Mouse (Mus musculus): ENCODE data around the gene Hist1h4i. TPM values are rescaled to one million over a fixed set of nuclear protein-coding genes. Genes with fewer than 3 reads are reported as not detected.

Hist1h4i gene
- polyA plus RNA-seq, 1 experiment from 2014 or later = 10.6 TPM

DNA sequence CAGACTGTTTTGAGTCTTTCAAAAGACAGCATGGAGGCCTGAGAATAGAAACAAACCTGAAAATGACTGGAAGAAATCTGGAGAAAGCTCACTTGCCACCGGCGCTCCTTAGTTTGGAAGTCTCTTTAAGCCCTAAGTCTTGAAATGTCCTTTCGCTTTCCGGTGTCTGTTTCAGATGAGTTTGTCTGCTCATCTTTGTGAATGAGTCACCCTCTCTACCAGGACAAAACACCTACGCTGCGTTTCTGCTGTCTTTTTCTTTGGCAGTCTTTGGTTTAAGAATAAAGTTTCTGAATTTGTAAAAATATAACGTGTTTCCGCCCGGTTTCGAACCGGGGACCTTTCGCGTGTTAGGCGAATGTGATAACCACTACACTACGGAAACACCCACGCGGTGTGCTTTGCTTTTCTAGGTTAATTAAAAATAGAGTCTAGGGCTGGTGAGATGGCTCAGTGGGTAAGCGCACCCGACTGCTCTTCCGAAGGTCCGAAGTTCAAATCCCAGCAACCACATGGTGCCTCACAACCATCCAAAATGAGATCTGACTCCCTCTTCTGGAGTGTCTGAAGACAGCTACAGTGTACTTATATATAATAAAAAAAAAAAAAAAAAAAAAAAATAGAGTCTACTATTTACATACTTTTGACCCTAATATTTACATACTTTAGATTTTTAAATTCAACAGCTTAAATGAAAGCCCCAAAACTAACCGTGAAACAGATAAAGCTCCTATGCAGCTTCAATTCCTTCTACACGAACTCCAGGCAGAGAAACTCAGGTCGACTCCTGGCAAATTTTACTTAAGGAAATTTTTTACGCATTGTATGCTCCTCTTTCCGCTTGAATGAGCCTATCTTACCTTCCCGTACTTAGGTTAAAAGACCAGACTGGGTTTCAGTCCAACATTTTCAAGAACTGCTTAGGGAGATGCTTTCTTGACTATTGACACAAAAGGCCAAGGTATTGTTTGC, 25.4 kb downstream of the Hist1h4i start:
- H3K27me3 ChIP-seq (ENCODE audit: control insufficient read depth, insufficient read depth, low read length) = peaks cover 36% of the 10 kb centered on the region
- peak; percentile 84 for ATAC-seq (replicated peaks; ENCODE audit: extremely low read depth, insufficient read depth, low FRiP score)
- 16% methylated on average over 27 of the region's 27 CpGs for WGBS
- H3K4me2 ChIP-seq (ENCODE audit: low read depth, low read length) = peak overlapping the region; percentile 29; the same call in 1 of the 2 replicates
- H3K9ac ChIP-seq (ENCODE audit: low read length) = no peak overlapping the region
- no peaks in the 10 kb centered on the region for H3K36me3 ChIP-seq (ENCODE audit: control insufficient read depth, insufficient read depth)
- H3K4me3 ChIP-seq (ENCODE audit: low read length) = peak overlapping the region; percentile 25; the same call in 1 of the 2 replicates
- no peaks in the 10 kb centered on the region for H3K9me3 ChIP-seq (replicated peaks; ENCODE audit: control insufficient read depth, low read length)
- peaks cover 6% of the 10 kb centered on the region for H3K4me1 ChIP-seq (ENCODE audit: control insufficient read depth, insufficient read depth, low read length)
- H3K27ac ChIP-seq (ENCODE audit: low read length) = no peak overlapping the region

DNA sequence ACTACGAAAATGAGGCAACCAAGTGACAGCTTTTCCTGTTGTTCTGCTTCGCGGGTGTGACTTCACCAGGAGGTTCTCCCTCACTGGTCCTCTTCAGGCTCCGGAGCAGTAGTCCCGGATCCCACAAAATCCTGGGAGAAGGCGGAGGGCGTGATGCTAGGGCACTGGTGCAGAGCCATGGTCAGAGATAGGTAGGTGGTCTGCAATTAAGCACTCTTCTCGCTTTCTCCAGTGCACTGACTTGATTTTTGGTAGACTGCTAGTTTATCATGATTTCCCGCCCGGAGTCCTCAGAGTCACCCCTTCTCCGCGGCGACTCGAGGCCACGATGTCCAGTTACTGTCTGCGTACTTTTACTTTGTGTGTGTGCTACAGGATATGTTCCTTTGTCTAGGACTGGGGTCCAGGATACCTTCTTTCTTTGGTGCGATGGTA, 26.7 kb downstream of the Hist1h4i start:
- peaks cover 6% of the 10 kb centered on the region for H3K4me1 ChIP-seq (ENCODE audit: control insufficient read depth, insufficient read depth, low read length)
- H3K27ac ChIP-seq (ENCODE audit: low read length) = no peak overlapping the region; the same call in 1 of the 2 replicates
- no peaks in the 10 kb centered on the region for H3K9me3 ChIP-seq (replicated peaks; ENCODE audit: control insufficient read depth, low read length)
- 13% methylated on average over 17 of the region's 17 CpGs for WGBS
- no peaks in the 10 kb centered on the region for H3K36me3 ChIP-seq (ENCODE audit: control insufficient read depth, insufficient read depth)
- H3K9ac ChIP-seq (ENCODE audit: low read length) = no peak overlapping the region
- H3K4me2 ChIP-seq (ENCODE audit: low read depth, low read length) = peak overlapping the region; percentile 56
- H3K27me3 ChIP-seq (ENCODE audit: control insufficient read depth, insufficient read depth, low read length) = peaks cover 43% of the 10 kb centered on the region
- no peak for ATAC-seq (replicated peaks; ENCODE audit: extremely low read depth, insufficient read depth, low FRiP score)
- H3K4me3 ChIP-seq (ENCODE audit: low read length) = peak overlapping the region; percentile 38

DNA sequence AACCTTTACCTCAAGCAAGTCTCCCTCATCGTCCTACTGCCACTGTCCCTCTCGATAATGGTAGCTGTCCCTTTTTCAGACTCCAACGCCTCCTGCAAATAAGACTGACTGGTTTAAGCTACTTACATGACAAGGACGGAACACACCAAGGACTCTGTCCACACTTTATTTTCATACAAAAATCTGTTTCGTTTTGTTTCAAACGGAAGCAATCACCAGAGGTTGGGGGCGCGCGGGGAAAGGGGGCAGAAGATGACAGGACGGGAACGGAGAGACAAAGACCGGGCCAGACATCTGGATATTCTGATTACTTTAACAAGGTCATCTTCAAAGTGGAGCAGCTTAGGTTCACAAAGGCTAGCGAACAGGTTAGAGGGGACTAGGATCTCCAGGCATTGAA, 27.4 kb downstream of the Hist1h4i start:
- 26% methylated on average over 13 of the region's 13 CpGs for WGBS
- Histone ChIP-seq H3K4me2 (ENCODE audit: low read depth, low read length) (peak overlapping the region; percentile 56; the same call in 1 of the 2 replicates), H3K36me3 (ENCODE audit: control insufficient read depth, insufficient read depth) (no peaks in the 10 kb centered on the region), H3K4me1 (ENCODE audit: control insufficient read depth, insufficient read depth, low read length) (peaks cover 6% of the 10 kb centered on the region), H3K27ac (ENCODE audit: low read length) (no peak overlapping the region), H3K4me3 (ENCODE audit: low read length) (0 out of 2 replicates have a peak overlapping the region, but pooled peaks have one; percentile 10), H3K27me3 (ENCODE audit: control insufficient read depth, insufficient read depth, low read length) (peaks cover 48% of the 10 kb centered on the region), H3K9me3 (replicated peaks; ENCODE audit: control insufficient read depth, low read length) (no peaks in the 10 kb centered on the region), H3K9ac (ENCODE audit: low read length) (no peak overlapping the region)
- no peak for ATAC-seq (replicated peaks; ENCODE audit: extremely low read depth, insufficient read depth, low FRiP score)

DNA sequence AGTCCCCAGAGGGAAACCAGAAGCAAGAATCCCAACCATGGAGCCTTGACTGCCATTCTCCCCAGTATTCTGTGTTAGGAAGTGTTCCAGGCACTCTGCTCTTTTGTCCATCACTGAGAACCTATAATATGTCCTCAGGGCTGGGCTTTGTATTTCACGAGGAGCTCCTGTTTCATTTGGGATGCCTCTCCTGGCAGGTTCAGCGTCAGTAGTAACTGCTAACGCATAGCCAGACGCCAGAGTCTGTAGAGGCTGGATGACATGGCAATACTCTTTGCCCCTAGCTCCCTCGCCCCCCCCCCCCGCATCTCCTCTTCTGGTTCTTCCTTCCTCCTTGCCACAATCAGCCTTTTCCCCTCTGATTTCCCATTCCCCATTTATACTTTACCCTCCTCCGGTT, 31.5 kb downstream of the Hist1h4i start, which contains the start of gene Prss16:
TSS of gene Prss16 (minus strand) at position 101 of the 400 bp plus-strand sequence.
- Histone ChIP-seq H3K4me3 (ENCODE audit: low read length) (no peak within 1 kb of the TSS), H3K9ac (ENCODE audit: low read length) (no peak within 1 kb of the TSS), H3K4me2 (ENCODE audit: low read depth, low read length) (no peak within 1 kb of the TSS), H3K27me3 (ENCODE audit: control insufficient read depth, insufficient read depth, low read length) (peaks cover 70% of the 10 kb centered on the region), H3K4me1 (ENCODE audit: control insufficient read depth, insufficient read depth, low read length) (peaks cover 13% of the 10 kb centered on the region), H3K36me3 (ENCODE audit: control insufficient read depth, insufficient read depth) (no peaks in the 10 kb centered on the region), H3K27ac (ENCODE audit: low read length) (no peak within 1 kb of the TSS), H3K9me3 (replicated peaks; ENCODE audit: control insufficient read depth, low read length) (no peaks in the 10 kb centered on the region)
- 40% methylated on average over 6 of the region's 7 CpGs for WGBS
- no peak for ATAC-seq (replicated peaks; ENCODE audit: extremely low read depth, insufficient read depth, low FRiP score)

DNA sequence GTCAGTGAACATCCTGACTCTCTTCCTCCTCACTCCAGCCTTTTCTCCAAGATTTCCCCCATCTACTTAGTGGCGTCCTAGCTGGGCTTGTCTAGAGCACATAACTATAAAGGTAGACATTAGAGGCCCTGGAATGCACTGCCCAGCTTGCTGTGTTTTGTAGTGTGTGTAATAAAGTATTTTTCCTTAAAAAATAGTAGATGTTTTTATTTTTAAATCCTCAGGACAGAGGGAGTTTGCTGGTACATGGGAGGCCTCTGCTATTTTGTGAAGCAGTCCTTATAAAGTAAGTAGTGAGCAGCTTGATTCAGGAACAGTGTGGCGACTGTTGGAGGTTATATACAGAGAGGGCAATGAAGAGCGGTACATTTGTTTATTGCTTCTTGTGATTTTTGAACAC, 32.5 kb downstream of the Hist1h4i start:
- Histone ChIP-seq H3K4me3 (ENCODE audit: low read length) (no peak overlapping the region), H3K27ac (ENCODE audit: low read length) (no peak overlapping the region), H3K9me3 (replicated peaks; ENCODE audit: control insufficient read depth, low read length) (no peaks in the 10 kb centered on the region), H3K4me1 (ENCODE audit: control insufficient read depth, insufficient read depth, low read length) (peaks cover 10% of the 10 kb centered on the region), H3K9ac (ENCODE audit: low read length) (no peak overlapping the region), H3K36me3 (ENCODE audit: control insufficient read depth, insufficient read depth) (no peaks in the 10 kb centered on the region), H3K4me2 (ENCODE audit: low read depth, low read length) (no peak overlapping the region), H3K27me3 (ENCODE audit: control insufficient read depth, insufficient read depth, low read length) (peaks cover 75% of the 10 kb centered on the region)
- 84% methylated on average over 3 of the region's 3 CpGs for WGBS
- ATAC-seq (replicated peaks; ENCODE audit: extremely low read depth, insufficient read depth, low FRiP score) = no peak

DNA sequence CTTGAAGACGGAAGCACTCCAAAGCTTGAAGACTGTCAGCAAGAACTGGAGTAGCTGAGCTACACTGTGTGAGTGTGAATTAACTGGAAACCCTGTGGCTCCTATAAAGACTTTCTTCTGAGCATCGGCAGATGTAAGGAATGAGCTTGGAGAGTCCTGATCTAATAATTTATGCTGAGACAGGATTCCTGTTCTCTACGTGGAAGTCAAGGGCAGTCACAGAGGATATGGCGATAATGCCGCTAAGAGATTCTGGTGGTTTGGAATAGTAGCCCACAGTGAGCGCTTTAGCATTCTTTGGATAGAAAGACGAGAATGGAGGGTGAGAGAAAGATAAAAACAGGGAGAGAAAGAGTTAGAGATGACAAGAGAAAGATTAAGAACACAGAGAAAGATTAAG, 33.3 kb downstream of the Hist1h4i start:
- Histone ChIP-seq H3K4me2 (ENCODE audit: low read depth, low read length) (no peak overlapping the region), H3K36me3 (ENCODE audit: control insufficient read depth, insufficient read depth) (no peaks in the 10 kb centered on the region), H3K9ac (ENCODE audit: low read length) (no peak overlapping the region), H3K9me3 (replicated peaks; ENCODE audit: control insufficient read depth, low read length) (no peaks in the 10 kb centered on the region), H3K4me3 (ENCODE audit: low read length) (peak overlapping the region; percentile 72; the same call in 1 of the 2 replicates), H3K27me3 (ENCODE audit: control insufficient read depth, insufficient read depth, low read length) (peaks cover 81% of the 10 kb centered on the region), H3K27ac (ENCODE audit: low read length) (no peak overlapping the region), H3K4me1 (ENCODE audit: control insufficient read depth, insufficient read depth, low read length) (peaks cover 10% of the 10 kb centered on the region)
- 55% methylated on average over 7 of the region's 7 CpGs for WGBS
- no peak for ATAC-seq (replicated peaks; ENCODE audit: extremely low read depth, insufficient read depth, low FRiP score)

DNA sequence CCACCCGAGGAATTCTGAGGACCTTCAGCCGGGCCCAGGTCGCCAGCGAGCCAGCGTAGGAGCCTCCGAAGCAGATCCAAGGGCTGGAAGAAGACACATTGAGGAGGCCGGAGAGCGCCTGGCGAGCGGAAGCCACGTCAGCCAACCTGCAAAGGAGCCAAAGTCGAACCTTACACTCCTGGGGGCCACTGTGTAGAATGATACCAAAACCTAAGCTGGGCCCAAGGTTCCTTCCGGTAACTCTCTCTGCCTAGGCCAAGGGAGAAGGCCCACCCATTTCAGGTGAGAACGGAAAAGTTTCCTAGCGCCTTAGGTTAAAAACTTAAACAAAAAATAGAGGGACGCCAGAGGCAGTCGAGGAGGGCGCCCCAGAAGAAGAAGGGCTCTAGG, 34.0 kb downstream of the Hist1h4i start:
- Histone ChIP-seq H3K9me3 (replicated peaks; ENCODE audit: control insufficient read depth, low read length) (no peaks in the 10 kb centered on the region), H3K4me2 (ENCODE audit: low read depth, low read length) (peak overlapping the region; percentile 98), H3K9ac (ENCODE audit: low read length) (no peak overlapping the region), H3K27me3 (ENCODE audit: control insufficient read depth, insufficient read depth, low read length) (peaks cover 81% of the 10 kb centered on the region), H3K27ac (ENCODE audit: low read length) (no peak overlapping the region), H3K36me3 (ENCODE audit: control insufficient read depth, insufficient read depth) (no peaks in the 10 kb centered on the region), H3K4me1 (ENCODE audit: control insufficient read depth, insufficient read depth, low read length) (peaks cover 10% of the 10 kb centered on the region), H3K4me3 (ENCODE audit: low read length) (peak overlapping the region; percentile 72)
- no peak for ATAC-seq (replicated peaks; ENCODE audit: extremely low read depth, insufficient read depth, low FRiP score)
- 4% methylated on average over 18 of the region's 18 CpGs for WGBS

DNA sequence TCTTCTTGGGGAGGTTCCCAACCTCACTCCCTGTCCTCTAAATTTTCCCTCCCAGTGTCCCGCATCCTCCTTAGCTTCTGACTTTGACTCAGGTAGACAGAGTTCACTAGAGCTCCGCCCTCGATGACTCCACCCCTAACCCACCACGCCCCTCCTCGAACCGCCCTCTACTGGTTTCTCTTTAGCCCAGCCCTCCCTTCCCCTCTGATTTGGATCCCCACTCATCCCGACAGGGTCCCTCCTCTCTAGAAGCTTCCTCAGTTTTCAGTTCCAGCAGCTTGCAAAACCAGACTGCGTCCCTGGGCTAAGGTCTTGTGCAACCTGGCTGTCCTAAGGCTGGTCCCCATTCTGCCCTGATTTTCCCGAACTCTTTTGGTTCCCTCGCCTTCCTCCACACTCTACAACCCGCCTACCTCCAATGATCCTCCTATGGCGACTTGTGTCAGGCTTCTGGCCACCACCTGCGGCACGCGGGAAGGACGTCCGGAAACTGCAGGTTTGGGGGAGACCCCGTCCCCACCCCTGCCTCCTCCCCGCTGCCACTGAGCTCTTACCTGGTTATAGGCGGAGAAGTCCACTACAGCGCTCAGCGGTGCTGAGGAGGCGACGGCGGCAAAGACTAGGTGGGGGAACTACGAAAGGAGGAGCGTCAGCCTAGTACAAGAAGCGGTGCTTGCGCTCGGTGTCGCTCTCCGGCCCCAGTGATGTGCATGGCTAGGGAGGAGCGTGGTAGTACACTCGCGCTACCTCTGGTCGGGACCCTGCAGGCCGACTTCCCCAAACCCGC, 34.6 kb downstream of the Hist1h4i start:
- no peak overlapping the region for H3K27ac ChIP-seq (ENCODE audit: low read length)
- H3K9me3 ChIP-seq (replicated peaks; ENCODE audit: control insufficient read depth, low read length) = no peaks in the 10 kb centered on the region
- H3K4me1 ChIP-seq (ENCODE audit: control insufficient read depth, insufficient read depth, low read length) = peaks cover 10% of the 10 kb centered on the region
- no peaks in the 10 kb centered on the region for H3K36me3 ChIP-seq (ENCODE audit: control insufficient read depth, insufficient read depth)
- peaks cover 77% of the 10 kb centered on the region for H3K27me3 ChIP-seq (ENCODE audit: control insufficient read depth, insufficient read depth, low read length)
- H3K4me3 ChIP-seq (ENCODE audit: low read length) = peak overlapping the region; percentile 72
- ATAC-seq (replicated peaks; ENCODE audit: extremely low read depth, insufficient read depth, low FRiP score) = peak; percentile 82
- under 1% methylated on average over 38 of the region's 38 CpGs for WGBS
- peak overlapping the region; percentile 98 for H3K4me2 ChIP-seq (ENCODE audit: low read depth, low read length)
- H3K9ac ChIP-seq (ENCODE audit: low read length) = peak overlapping the region; percentile 49
